Mouse (Mus musculus): ENCODE measurements around the gene Dbf4. TPM values are rescaled to one million over a fixed set of nuclear protein-coding genes. Genes with fewer than 3 reads are reported as not detected.

Dbf4 gene
- total RNA-seq, 2 experiments from 2014 or later = 9.8 to 14.3 TPM

DNA sequence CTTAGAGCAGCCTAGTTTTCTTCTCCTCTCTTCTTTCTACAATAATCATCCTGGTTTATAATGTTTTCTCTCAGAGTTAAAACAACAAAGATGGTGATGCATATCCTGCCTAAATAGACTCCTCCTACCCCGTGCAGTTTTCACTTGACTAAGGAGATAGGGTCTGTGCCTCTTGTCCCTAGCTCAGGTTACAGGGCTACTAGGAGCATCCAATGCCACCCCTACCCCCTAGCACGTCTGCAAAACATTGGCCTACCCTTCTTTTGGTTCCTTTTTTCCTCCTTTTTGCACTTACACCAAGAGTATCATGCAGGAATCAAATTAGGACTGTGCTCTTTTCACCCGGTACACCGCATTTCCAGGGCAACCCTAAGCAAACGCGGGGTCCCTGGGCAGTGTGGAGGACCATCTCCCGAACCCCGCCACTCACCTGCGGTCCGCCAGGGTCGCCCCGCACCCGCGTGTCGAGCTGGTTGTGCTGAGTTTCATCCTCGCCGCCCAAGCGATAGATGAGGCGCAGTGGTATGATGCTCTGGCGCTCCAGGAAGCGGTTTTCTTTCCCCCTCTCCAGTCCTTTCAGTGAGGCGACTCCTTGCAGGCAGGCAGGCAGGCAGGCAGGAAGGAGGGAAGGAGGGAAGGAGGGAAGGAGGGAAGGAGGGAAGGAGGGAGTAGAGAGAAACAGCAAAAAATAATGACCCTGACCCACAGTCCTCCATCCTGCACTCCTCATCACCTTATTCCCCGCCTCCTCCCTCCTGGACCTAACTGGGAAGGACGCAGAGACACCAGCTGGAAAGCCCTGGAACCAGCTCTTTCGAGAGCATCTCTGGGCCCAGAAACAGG, 55.5 kb downstream of the Dbf4 start:
- DNase-seq = no peak

DNA sequence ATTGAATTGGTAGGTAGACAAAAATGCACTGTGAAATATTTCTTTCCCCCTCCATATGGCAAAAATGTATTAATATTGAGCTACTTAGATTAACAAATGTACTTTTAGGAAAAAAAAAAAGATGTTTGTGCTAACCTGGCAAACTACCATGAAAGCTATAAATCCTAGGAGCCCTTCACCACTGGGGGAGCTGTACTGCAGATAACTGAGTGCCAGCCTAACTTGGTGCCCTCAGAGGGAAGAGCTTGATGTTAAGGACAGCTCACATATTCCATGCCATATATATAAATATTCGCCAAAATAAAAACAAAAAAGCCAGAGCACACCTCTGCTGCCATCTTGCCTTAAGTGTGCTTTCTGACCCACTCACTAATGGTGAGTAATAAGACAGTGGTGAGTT, 60.2 kb downstream of the Dbf4 start:
- DNase-seq = no peak

DNA sequence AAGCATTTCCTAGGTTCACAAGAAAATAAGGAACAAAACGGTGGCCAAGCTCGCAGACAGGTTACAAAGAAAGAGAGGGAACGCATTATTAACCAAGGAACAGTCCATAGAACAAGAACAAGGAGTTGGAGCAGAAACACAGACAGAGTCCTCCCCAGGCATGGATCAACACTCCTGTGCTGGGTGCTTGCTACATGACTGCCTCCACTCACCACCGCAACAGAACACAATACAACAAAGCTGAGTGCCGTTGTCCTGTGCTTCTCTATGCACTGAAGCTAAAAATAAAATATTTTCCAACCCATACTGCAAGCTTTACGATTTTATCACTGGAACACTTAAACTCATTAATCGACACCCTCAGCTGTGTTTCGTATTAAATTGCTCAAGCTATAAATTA, 64.8 kb downstream of the Dbf4 start:
- no peak for DNase-seq

DNA sequence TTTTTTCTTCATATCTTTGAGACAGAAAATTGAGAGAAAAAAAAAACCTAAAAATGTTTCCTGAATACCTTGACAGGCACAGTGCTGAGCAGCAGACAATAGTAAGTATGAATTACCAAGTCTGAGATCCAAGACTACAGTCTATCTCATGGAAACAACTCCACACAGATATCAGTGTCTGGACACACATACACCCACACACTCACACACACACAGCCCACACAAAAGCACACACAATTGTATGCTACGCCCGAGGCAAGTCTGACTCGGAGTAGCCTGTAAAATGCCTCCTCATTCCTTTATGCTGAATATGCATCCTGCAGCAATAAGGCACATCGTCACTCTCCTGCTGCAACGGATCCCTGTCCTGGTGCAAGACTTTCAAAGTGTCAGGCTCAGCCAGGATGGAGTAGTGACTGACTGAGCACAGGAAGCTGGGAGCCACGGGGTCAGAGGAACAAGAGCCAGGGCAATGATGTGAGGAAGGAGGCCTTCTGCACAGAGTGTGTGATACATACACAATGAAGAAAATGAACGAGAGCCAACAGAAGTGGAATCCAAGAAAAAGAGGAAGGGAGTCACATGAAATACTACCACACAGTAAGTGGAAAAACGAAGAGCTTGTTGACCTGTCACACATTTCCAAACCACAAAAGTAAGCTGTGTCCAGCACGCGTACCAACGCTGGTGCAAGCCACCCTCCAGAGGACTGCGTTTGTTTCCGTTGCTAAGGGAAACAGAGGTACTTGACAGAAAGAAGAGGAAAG, 65.4 kb downstream of the Dbf4 start:
- no peak for DNase-seq

DNA sequence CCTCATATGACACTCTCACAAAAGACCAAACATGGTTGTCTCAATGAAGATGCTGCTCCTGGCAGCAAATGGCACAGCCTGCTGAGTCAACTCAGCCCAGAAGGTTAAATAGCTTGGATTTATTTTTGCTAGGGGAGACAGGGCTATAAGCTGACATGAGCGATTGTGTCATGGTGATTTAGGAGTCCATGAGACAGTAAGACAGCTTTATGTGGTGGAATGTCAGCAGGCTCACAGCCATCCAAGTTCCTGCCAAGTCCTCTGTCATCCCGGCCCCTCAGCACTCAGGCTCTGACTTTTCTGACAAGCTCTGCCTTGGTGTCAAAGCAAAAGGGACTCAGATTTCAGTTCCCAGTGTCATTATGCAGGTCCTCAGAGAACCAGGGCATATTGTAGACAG, 66.2 kb downstream of the Dbf4 start:
- DNase-seq = peak; percentile 39

DNA sequence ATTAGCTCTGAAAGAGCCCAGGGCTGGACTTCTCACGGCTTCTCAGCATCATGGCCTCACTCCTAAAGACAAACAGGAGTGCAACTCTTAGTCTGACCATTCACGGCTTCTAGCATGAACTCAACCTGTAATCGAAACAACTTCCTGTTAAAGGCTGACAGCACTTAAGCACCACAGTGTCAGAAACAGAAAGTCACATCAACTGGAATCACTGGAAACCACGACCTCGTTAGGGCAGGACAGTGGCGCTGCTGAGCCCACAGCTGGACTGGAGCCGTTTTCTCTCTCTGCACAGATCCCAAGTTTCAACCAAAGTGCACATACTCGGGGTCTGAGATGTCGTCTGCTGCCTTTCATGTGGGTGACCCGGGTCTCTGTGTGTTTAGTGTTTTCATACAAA, 73.0 kb downstream of the Dbf4 start:
- DNase-seq = no peak

Other genes starting within 250 kb of the Dbf4 start
- 1 to 10 TPM; 5.2 to 6.8 TPM for gene Adam22, start 54.6 kb downstream of the Dbf4 start, total RNA-seq (2021)
- 10 to 100 TPM in 1 of 2 experiments, 1 to 10 TPM in 1; 8.7 to 13.3 TPM for gene Slc25a40, start 134 bp upstream of the Dbf4 start, total RNA-seq (2021)
- 1 to 10 TPM; 4.2 to 5.5 TPM for gene Rundc3b, start 200.2 kb upstream of the Dbf4 start, total RNA-seq (2021)
- gene Abcb1a, start 237.4 kb upstream of the Dbf4 start, total RNA-seq (2021) = 10 to 100 TPM in 1 of 2 experiments, 1 to 10 TPM in 1; 9.9 to 18.0 TPM

Data from adrenal gland, postnatal 10 days (tissue).